Mouse (Mus musculus): Measurements from ENCODE around the gene Tnmd.

DNA sequence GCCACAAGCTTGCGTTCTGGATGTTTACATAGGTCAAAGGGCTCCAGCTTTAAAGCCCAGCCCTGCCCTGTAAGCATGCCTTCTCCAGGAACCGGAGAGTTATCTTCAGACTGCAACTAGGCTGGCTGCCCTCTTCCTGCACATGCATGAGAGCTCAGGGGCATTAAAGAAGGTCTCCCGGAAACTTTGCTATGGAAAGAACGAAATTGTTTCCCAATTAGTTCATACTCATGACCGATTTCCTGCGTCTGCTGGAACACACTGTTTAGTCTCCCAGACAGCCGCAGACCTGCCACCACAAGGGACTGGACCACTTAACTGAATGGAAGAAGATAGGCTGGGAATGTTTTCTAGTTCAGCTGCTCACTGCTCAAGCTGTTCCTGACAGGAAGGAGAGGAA, 63.4 kb downstream of the Tnmd start:
- TF ChIP-seq POLR2A (IDR thresholded peaks at IDR 0.05; ENCODE audit: borderline replicate concordance, control insufficient read depth, low read depth, low read length) (no peak), CTCF (IDR thresholded peaks at IDR 0.05; ENCODE audit: control insufficient read depth, insufficient read depth, low read length) (no peak)
